Mouse (Mus musculus): Measurements from ENCODE around the gene Dnajb13.
A peak's percentile ranks its signal among the peaks of the same experiment; 100 is the strongest.
"Not testable (repeated sequence)": the region's sequence is repeated elsewhere in the genome, so short reads cannot be mapped to it uniquely, and the experiment has no call there.

Gene Dnajb13

DNA sequence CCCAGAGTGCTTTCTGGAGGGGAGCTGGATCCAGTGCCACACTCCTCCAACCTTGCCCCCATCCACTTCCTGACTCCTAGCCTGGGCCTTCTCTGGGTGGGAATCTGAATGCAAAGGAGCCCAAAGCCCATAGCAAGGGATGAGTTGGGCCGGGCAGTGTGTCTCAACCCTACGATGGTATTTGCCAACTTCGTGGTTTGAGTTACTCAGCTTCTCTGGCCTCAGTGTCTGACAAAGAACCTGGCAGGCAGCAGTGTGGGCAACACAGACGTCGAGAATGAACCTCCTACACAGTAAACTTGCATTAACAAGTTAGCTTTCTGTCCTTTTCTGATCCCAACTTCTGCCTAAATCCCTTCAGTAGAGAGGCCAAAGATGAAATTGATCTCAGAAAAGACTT lies 30.3 kb downstream of the Dnajb13 start:
- peak; percentile 84 for DNase-seq (ENCODE audit: low read depth)

DNA sequence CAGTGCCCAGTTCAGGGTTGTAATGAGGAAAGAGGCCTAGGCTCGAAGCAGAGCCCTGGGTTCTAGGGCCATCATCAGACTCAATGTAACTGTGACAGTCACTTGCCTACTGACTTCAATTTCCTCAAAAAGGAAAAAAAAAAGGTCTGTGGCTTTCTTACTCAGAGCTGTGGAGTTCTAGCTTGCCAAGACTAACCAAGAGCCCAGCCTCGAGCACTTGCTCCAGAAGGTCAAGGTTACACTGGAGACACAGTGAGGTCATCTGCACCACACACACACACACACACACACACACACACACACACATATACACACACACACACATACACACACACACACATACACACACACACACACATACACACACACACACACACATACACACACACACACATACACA lies 32.7 kb downstream of the Dnajb13 start:
- not testable (repeated sequence) for DNase-seq (ENCODE audit: low read depth)

DNA sequence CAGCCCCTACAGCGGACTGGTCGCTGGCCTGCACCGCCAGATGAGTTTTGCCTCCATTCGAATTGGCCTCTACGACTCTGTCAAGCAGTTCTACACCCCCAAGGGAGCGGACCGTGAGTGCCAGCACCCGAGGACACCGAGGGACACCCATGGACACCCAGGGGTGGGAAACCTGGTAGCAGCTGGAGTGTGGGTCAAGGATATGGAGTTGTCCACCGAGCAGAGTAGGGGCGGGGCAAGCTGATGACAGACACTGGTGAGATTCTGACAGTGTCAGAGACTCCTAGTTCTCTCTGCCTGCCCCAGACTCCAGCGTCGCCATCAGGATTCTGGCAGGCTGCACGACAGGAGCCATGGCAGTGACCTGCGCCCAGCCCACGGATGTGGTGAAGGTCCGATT lies 34.6 kb downstream of the Dnajb13 start:
- no peak for DNase-seq (ENCODE audit: low read depth)

DNA sequence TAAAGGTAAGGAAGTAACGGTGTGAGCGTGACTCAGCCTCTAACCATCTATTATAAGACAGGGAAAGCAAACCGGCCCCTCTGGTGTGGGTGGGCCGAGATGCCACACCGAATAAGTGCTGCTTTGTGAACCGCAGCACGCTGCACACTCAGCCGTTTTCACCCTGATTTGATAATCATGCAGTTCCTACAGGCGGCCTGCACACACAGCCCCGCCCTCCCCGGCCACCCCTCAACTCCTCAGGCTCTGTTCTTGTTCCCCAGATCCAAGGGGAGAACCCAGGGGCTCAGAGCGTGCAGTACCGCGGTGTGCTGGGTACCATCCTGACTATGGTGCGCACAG lies 35.0 kb downstream of the Dnajb13 start:
- no peak for DNase-seq (ENCODE audit: low read depth)

DNA sequence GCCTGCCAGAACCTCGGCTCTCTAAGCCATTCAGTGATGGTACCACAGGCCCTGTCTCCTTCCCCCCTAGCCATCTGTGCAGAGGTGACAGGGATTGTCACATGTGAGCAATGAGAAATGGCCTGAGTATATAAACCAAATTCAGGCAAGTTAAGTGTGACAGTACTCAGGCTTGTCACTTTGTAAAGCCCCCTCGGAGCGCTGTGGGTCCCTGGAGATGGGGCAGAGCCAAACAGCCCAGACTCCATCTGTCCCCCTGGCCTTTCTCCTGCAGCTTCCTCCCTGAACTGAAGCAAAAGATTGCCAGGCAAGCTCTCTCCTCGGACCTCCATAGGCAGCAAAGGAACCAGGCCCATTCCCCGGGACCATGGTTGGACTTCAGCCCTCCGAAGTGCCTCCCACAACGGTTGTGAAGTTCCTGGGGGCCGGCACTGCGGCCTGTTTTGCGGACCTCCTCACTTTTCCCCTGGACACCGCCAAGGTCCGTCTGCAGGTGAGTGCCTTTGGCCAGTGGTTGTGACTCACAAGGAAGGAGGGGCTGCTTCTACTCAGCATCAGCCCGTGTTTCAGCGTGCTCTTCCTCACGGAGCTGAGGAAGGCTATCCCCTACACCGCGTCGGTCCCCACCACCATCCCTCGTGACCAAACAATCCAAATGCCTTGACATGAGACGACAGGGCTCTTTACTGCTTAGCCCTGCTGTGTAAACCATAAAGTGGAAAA lies 35.5 kb downstream of the Dnajb13 start:
- no peak for DNase-seq (ENCODE audit: low read depth)

DNA sequence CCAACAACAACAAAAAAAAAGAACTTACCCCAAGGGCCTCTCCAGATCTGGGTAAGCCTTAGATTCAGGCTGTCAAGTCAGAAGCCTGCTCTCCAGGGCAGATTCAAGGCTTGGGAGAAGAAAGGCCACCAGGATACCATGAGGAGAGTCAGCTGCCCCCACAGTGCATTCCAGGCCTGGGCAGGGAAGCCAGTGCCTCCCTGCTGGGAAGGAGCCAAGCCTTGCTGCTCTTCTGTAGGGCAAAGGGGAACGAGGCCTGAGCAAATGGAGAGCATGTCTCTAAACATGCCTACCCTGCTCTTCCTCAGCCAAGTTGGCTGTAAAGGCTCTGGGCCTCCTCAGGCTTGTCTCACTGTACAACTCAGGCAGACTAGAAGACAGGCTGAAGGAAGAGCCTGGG lies 40.1 kb downstream of the Dnajb13 start:
- peak; percentile 42 for DNase-seq (ENCODE audit: low read depth)

DNA sequence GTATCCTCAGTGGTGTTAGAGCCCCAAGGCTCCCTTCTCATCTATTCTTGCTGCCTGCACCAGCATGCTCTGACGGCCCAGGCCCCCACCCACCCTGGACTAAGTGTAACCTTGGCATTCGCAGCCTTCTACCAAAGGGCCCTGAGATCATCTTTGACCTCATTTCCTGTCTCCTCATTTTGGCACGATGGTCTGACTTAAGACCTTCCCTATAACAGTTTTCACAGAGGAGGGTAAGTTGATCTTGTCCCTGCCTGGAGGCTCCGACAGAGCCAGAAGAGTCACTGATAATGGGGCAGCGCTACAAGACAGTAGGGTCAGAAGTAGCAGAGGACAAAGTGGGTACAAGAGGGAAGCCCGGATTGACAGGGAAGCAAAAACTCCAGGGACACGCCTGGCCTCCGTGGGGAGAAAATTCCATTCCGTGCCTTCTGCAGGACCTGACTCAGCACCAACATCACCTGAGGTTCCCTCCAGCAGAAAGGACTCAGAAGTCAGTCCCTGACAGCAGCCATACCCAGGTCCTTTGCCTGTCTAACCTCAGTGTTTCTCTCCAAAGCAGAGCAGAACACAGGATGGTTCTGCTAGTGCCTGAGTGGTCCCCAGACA lies 40.8 kb downstream of the Dnajb13 start:
- no peak for DNase-seq (ENCODE audit: low read depth)

DNA sequence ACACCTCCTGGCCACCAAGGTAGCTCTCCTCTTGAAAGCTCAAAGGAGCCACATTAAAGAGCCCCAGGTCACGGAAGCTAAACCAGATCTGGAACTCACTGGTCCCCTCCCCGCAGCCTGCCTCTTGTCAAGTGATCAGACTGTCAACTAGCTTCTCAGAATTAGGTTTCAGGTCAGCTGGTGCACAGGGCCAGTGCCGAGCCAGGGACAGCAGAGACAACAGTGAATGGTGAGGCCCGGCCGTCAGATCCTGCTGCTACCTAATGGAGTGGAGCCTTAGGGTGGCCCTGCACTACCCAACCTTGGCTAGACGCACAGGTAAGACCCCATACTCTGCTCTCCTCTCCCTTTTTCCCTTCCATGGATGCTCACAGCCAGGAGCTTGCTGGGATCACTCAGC lies 42.0 kb downstream of the Dnajb13 start, which contains the start of gene Ucp3:
Gene Ucp3, plus strand, starts transcription at position 214 of the 400 bp plus-strand sequence.
- no peak for DNase-seq (ENCODE audit: low read depth)

DNA sequence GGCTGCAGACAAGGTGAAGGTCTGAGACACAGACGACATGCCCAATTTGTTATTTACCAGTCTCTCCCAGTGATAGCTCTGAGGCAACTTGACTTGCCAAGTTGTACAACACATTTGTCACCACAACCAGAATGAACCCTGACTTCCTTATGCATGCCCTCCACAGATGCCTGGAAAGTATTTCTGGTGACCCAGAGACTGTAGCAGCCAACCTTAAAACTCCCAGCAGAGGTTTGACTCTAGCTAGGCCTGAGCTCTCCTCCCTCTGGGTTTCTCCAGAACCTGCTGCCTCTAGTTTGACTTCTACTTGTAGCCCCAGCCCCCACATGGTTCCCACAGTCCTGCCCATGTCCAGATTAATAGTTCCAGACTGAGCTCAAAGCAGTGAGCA lies 43.4 kb downstream of the Dnajb13 start:
- DNase-seq (ENCODE audit: low read depth) = no peak

DNA sequence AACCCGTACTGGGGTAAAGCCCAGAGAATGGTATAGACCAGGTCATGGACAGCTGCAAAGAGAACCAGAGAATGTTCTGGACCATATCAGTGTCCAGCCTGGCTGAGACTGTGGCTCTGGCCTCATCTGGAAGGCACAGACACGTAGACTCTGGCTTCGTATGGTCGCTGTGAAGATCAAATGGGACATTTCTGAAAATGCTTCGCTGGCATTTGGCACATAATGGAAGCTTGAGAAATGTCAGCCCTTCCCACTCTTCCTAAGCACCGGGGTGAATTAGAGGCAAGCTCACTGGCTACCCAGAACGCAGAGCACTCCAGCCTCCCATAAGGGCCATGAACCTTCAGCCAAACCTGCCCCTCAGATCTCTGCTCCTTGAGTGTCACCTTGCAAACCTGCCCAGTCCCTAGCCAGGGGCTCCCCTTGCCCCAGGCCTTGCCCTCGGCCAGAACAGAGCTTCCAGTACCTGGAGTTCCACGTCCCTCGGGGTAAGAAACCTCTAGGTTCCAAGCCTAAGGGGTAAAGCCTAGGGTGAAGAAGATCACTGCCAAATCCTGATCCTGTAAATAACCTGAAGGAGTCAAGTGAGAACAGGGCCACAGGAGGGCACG lies 43.9 kb downstream of the Dnajb13 start:
- DNase-seq (ENCODE audit: low read depth) = no peak

DNA sequence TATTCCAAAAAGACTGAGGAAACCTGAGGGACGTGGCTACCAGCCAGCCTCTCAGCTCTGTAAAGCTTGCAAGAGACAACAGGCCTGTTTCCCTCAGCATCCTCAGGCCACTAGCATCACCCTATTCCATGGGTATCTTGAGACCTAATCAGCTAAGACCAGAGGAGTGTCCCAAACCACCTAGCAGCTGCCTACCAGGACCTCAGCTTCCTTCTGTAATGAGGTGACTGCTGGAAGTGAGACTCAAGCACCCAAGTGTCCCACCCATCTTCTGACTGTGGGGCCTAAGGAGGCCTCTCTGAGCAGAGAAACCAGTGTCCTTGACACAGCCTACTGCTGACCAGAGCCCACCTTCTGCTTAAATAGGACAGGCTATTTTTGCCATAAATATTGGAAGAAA lies 45.3 kb downstream of the Dnajb13 start:
- no peak for DNase-seq (ENCODE audit: low read depth)

DNA sequence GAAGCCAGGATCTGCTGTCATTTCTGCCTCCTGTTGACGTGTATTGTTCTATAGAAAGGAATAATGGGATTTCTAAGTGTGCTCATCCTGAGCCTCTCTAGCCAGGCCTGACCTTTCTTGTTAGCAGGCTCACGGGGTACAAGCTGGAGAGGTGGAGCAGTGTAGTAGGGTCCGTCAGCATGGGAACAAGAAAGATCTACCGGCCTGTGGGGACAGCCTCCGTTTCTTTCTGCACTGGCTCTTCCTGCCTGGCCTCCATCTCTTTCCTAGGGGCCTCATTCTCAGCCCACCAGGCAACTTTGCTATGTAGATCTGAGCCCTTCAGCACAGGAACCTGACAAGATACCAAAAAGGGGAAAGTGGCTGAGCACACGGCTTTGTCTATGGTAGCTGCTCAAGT lies 46.0 kb downstream of the Dnajb13 start:
- no peak for DNase-seq (ENCODE audit: low read depth)

DNA sequence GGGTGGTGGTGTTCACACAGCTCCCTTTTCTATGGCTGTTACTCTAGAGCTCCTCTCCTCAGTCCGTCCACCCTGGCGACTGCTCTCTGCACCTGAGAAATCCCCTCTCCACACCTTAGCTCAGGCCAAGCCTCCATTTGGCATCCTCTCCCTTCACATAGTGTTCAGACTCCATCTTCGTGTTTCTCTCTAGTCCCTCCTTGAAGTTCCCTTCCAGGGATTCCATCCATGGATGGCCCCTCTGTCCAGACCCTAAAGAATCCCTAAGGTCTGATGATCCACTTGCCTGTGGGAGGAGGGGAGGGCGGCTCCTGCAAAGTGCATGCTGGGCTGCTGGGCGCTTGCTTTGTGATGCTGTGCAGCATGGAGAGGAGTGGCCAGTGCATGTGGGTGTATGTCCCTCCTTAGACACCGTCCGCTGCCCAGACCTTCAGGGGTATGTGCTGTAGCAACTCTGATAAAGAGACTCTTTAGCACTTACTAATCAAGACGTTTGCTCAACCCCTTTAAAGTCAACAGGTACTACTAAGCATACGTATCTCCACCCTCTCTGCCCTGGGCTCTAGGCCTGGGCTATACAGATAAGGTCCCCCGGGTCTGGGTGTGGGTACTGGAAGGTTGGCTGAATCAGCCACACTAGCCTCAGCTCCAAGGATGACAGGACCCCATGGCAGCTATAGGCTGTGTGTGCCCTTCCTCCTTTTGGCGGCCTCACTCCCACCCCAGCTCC lies 47.8 kb downstream of the Dnajb13 start:
- no peak for DNase-seq (ENCODE audit: low read depth)

DNA sequence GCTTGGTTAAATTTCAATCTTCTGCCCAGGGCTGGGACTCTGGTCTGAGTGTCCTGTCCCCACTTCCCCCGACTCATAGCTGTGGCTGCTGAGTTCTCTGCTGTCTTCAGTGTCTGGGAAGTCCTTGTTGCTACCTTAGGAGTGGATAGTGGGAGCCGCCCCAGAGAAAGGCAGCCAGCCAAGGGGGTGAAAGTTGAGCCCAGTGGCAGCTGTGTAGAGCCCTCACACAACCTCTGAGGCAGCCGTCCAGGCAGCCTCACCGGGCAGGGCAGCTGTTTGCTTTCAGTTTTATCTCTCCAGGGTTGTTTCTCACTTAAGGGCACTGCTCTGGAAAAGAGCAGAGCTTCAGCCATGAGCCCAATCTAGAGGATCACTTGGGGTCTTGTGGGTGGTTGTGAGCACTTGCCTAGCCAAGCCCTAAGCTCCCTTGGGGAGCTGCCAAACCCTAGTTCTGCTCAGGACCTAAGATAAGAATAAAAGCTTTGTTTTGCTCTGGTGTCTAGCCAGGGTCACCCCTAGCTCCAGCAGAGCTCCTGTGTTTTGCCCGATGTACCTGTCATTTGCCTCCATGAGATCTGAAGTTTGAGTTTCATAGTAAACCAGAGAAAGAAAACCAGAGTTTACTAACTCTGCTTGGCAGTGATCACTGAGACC lies 49.0 kb downstream of the Dnajb13 start:
- peak; percentile 86 for DNase-seq (ENCODE audit: low read depth)

DNA sequence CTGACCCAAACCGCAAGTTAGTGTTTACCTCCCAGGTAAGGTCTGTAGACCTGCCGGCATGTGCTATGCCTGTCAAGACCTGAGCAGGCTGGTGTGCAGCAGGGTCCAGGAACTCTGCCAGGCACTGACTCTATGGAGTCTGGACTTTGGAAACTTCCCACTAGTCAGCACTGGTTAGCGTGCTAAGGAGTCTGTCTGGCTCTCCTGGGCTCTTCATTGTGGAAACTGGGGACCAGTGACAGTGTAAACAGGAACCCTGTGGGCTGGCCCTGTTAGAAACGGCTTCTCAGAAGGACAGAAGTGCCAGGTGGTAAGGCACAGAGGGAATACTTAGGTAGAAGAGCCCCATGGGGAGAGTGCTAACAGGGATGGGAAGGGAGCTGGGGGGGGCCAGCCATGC lies 49.5 kb downstream of the Dnajb13 start:
- peak; percentile 65 for DNase-seq (ENCODE audit: low read depth)

DNA sequence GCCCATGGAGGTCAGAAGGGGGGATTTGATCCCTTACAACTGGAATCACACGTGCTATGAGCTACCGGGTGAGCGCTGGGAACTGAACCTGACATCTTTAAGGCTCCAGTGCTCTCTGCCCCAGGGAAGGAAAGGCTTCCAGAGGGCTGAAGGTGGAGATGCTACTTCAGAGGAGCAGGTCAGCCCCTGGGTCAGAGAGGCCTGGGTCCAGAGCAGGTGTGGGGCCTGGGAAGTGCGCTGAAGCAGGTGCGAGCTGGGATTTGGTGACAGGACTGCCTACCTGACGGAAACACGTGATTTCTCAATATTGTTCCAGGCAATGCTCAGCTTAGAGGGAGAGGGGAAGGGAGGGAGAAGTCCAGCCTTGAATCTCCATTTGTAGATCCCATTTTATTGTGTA lies 50.5 kb downstream of the Dnajb13 start:
- no peak for DNase-seq (ENCODE audit: low read depth)

DNA sequence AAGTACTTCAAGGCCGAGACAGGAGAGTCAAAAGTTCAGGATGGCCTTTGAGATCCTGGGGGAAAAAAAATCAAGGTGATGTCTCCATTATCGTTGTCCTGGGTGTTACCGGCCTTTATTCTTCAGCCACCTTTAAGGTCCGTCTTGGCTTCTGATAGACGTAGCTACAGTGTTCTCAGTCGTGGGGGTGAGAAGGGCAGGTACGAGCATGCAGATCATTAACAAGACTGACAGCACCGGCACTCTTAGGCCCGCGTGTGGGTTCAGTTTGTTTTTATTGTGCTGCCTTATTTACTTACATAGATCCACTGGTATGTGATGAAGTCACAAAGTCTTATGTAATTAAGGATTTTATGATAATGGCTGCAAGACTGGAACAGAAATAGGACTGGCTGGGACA lies 51.0 kb downstream of the Dnajb13 start:
- no peak for DNase-seq (ENCODE audit: low read depth)

DNA sequence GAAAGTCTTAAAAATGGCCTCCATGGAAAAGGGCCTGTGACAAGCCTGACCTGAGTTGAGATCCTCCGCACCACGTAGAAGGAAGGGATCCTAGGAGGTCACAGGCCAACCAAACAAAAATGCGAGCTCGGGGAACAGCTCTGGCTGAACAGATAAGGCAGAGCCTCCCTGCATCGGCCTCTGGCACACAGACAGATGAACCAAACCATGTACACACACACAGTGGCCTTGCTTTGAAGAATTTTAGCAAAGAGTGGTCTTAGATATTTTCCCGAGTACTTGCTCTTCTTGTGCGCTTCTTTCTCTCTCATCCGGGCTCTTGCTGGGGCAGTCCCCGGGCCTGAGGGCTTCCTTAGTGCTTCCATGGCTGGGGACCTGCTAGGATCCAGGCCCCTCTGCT lies 51.6 kb downstream of the Dnajb13 start:
- DNase-seq (ENCODE audit: low read depth) = no peak

DNA sequence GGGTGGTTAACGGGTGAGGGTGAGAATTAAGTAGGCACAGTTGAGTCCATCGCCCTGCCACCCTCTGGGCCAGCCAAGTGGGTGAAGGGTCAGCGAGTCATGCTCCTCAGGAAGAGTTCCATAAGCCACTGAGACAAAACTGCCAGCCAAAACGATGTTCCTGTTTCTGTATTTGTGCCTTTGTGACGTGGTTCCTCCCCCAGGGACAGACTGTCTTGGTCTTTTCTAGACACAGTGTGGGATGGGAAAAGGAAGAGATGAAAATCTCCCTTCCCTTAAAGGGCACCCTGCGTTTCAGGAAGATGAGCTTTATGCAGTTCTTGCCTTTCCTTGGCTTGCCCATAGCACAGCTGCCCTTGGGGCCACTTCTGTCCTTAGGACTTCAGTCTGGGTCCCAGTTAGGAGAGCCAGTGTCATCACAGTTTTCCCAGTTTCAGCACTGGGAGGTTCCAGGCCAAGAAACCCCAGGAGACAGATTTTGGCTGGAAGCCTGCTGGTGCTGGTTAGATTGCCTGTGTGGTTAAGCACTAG lies 53.1 kb downstream of the Dnajb13 start:
- peak; percentile 61 for DNase-seq (ENCODE audit: low read depth)

DNA sequence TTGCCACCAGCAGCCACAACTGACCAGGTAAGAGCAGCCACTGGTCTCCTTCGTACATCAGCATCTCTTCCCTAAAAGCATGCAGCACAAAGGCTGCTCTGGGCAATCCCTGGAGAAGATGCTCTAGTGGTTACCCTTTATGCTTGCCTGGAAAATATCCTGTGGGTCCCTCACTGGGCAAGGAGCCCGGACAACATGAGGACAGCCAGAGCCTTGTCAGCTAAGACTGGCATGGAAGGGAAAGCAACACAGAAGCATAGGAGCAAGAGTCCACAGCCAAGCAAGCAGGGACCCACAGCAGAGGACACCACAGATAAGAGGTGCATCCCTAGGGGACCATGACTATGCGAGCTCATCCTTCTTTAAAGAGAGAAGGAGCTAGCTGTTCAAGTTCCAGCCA lies 54.9 kb downstream of the Dnajb13 start:
- no peak for DNase-seq (ENCODE audit: low read depth)

DNA sequence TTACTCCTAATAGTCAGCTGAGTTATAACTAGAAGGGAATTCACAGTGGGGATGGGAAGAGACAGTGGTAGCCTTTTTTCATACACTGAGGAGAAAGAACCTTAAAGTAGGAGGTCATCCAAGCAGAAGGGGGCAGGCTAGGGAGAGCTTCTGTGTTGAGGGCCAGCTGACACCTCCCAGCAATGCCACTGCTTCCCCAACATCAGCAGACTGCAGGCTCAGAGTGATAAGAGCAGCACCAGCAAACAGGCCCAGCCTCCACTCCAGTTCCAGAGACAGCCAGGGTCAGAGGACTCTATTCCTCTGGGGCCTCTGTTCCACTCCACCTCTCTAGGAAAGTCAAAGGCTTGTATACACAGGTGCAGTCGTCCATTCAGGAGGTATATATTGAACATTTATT lies 56.6 kb downstream of the Dnajb13 start:
- DNase-seq (ENCODE audit: low read depth) = no peak
